Mouse (Mus musculus) liver, adult 2 months (tissue): ENCODE data around the gene Gfap. TPM values are rescaled to one million over a fixed set of nuclear protein-coding genes. Genes with fewer than 3 reads are reported as not detected.

Source experiments
- DNase-seq: peaks from one replicate; pipeline ENCODE4 v3.0.0-alpha.2; 2011; ENCODE audit warnings: low read depth, low spot score; ENCODE audit errors: extremely low read depth
- H3K27ac ChIP-seq: fragments of 200-500 bp; replicated peaks from 2 replicates; pipeline ENCODE4 v1.5.1; 2012; ENCODE audit warnings: low read depth, mild to moderate bottlenecking, control low read depth, inconsistent platforms, low read length; ENCODE audit not compliant: insufficient read depth
- H3K27me3 ChIP-seq: fragments of 200-500 bp; 2 replicates; pipeline ENCODE4 v1.6.1; 2012; ENCODE audit warnings: mild to moderate bottlenecking, moderate library complexity, low read length, inconsistent platforms; ENCODE audit not compliant: control insufficient read depth, insufficient read depth
- H3K36me3 ChIP-seq: fragments of 200-500 bp; 2 replicates; pipeline ENCODE4 v1.6.1; 2012; ENCODE audit warnings: low read length, inconsistent platforms; ENCODE audit not compliant: control insufficient read depth, insufficient read depth
- H3K4me1 ChIP-seq: fragments of 200-500 bp; 2 replicates; pipeline ENCODE4 v1.6.1; 2011; ENCODE audit warnings: low read length; ENCODE audit not compliant: control insufficient read depth, insufficient read depth
- H3K4me3 ChIP-seq: fragments of 200-500 bp; 2 replicates; pipeline ENCODE4 v1.5.1; 2011; ENCODE audit warnings: low read depth, mild to moderate bottlenecking, control low read depth, low read length, moderate library complexity; ENCODE audit not compliant: insufficient read depth
- H3K79me2 ChIP-seq: fragments of 200-500 bp; 2 replicates; pipeline ENCODE4 v1.6.1; 2012; ENCODE audit warnings: inconsistent platforms, mild to moderate bottlenecking, low read length, moderate library complexity; ENCODE audit not compliant: control insufficient read depth, insufficient read depth
- H3K9ac ChIP-seq: fragments of 200-500 bp; 2 replicates; pipeline ENCODE4 v1.6.1; 2012; ENCODE audit warnings: low read depth, mild to moderate bottlenecking, control low read depth, inconsistent platforms, low read length
- CTCF ChIP-seq: fragments of 200-500 bp; IDR thresholded peaks from 2 replicates; pipeline ENCODE4 v1.5.1; 2011; ENCODE audit warnings: low read depth, low read length, control low read depth
- POLR2A ChIP-seq: fragments of 200-500 bp; IDR thresholded peaks from 2 replicates; pipeline ENCODE4 v1.6.1; 2011; ENCODE audit warnings: low read length, control low read depth; ENCODE audit not compliant: insufficient read depth; ENCODE audit errors: extremely low read depth
- WGBS: fragments of 180-500 bp; shearing (Covaris S2); methylation state at CpG from one replicate; pipeline ENCODE4 v1.1.7; 2018; 5-methylcytosine and 5-hydroxymethylcytosine counted together
- polyA plus RNA-seq: library from polyadenylated mRNA; depleted of rRNA; stranded (reverse); fragments of >200 nt; gene quantifications from 2 replicates; pipeline ENCODE4 v1.2.3, GENCODE M21; 2012
- total RNA-seq: library from RNA; depleted of rRNA; stranded (reverse); fragments of >200 nt; gene quantifications from 2 replicates; pipeline ENCODE4 v1.2.3, GENCODE M21; 2014

The Gfap gene
- total and polyA plus RNA-seq, 2 experiments: 0.18 to 0.29 TPM

- Histone ChIP-seq H3K4me3 (peak within 1 kb of the TSS; percentile 74), H3K9ac (peak within 1 kb of the TSS; percentile 58), H3K4me1 (peaks cover 4% of the 10 kb centered on the region; the same call in 1 of the 2 replicates), H3K27ac (no peak within 1 kb of the TSS), H3K36me3 (no peaks in the 10 kb centered on the region), H3K79me2 (no peaks in the 10 kb centered on the region), H3K27me3 (no peaks in the 10 kb centered on the region)
- under 1% methylated on average over 62 of the region's 62 CpGs for WGBS
- TF ChIP-seq POLR2A: no peak
- TF ChIP-seq CTCF: no peak
- DNase-seq: peak; percentile 77
These were observed 24.0 kb upstream of the Gfap start, which contains the start of gene Kif18b for GRCm38 (mm10) chr11:102924557-102925350. Gene Kif18b (minus strand): TSS chr11:102925124.

- Histone ChIP-seq H3K9ac (no peak overlapping the region), H3K4me1 (peaks cover 4% of the 10 kb centered on the region; the same call in 1 of the 2 replicates), H3K4me3 (no peak overlapping the region), H3K27me3 (no peaks in the 10 kb centered on the region), H3K79me2 (no peaks in the 10 kb centered on the region), H3K27ac (no peak overlapping the region), H3K36me3 (no peaks in the 10 kb centered on the region)
- DNase-seq: no peak
- no peak for TF ChIP-seq POLR2A
- TF ChIP-seq CTCF: no peak
- 95% methylated on average over 6 of the region's 6 CpGs for WGBS
These were observed 20.8 kb upstream of the Gfap start for GRCm38 (mm10) chr11:102921491-102921890.

- Histone ChIP-seq H3K79me2 (no peaks in the 10 kb centered on the region), H3K27ac (no peak overlapping the region), H3K4me3 (no peak overlapping the region), H3K4me1 (no peaks in the 10 kb centered on the region), H3K9ac (no peak overlapping the region), H3K36me3 (no peaks in the 10 kb centered on the region), H3K27me3 (no peaks in the 10 kb centered on the region)
- DNase-seq: no peak
- WGBS: 94% methylated on average over 4 of the region's 4 CpGs
- TF ChIP-seq POLR2A: no peak
- no peak for TF ChIP-seq CTCF
These were observed 17.4 kb upstream of the Gfap start for GRCm38 (mm10) chr11:102918077-102918476.

GRCm38 (mm10) chr11:102915380-102915779 is 14.7 kb upstream of the Gfap start:
- no peak overlapping the region for H3K27ac ChIP-seq
- no peaks in the 10 kb centered on the region for H3K4me1 ChIP-seq
- H3K79me2 ChIP-seq: no peaks in the 10 kb centered on the region
- no peak overlapping the region for H3K4me3 ChIP-seq
- no peaks in the 10 kb centered on the region for H3K36me3 ChIP-seq
- H3K27me3 ChIP-seq: no peaks in the 10 kb centered on the region
- WGBS: 92% methylated on average over 9 of the region's 9 CpGs
- TF ChIP-seq CTCF: no peak
- TF ChIP-seq POLR2A: no peak
- no peak overlapping the region for H3K9ac ChIP-seq
- no peak for DNase-seq

- Histone ChIP-seq H3K9ac (no peak overlapping the region), H3K27me3 (no peaks in the 10 kb centered on the region), H3K27ac (no peak overlapping the region), H3K4me1 (no peaks in the 10 kb centered on the region), H3K79me2 (no peaks in the 10 kb centered on the region), H3K36me3 (no peaks in the 10 kb centered on the region), H3K4me3 (no peak overlapping the region)
- no peak for DNase-seq
- TF ChIP-seq POLR2A: no peak
- no peak for TF ChIP-seq CTCF
- 91% methylated on average over 7 of the region's 7 CpGs for WGBS
These were observed 10.7 kb upstream of the Gfap start for GRCm38 (mm10) chr11:102911376-102911775.

- TF ChIP-seq POLR2A (no peak), CTCF (no peak)
- Histone ChIP-seq H3K4me1 (no peaks in the 10 kb centered on the region), H3K27ac (no peak overlapping the region), H3K27me3 (no peaks in the 10 kb centered on the region), H3K9ac (no peak overlapping the region), H3K79me2 (no peaks in the 10 kb centered on the region), H3K4me3 (no peak overlapping the region), H3K36me3 (no peaks in the 10 kb centered on the region)
- WGBS: 87% methylated on average over 7 of the region's 7 CpGs
- DNase-seq: no peak
These were observed 2.9 kb upstream of the Gfap start for GRCm38 (mm10) chr11:102903654-102904053.
